Mouse (Mus musculus) forebrain, postnatal 0 days (tissue): ENCODE data around the gene Etv1. TPM values are rescaled to one million over a fixed set of nuclear protein-coding genes. Genes with fewer than 3 reads are reported as not detected.
"Not testable (repeated sequence)": the region's sequence is repeated elsewhere in the genome, so short reads cannot be mapped to it uniquely, and the experiment has no call there.

Experiments
- ATAC-seq: fragments of 200-750 bp; cut with Nextera tagmentation; 2 replicates; pipeline ENCODE4 v1.8.0; 2017; ENCODE audit warnings: mild to moderate bottlenecking, moderate library complexity
- DNase-seq: peaks from one replicate; pipeline ENCODE4 v3.0.0-alpha.2; 2015
- H3K27ac ChIP-seq: fragments of 300-500 bp; sonication (generic); 2 replicates; pipeline ENCODE4 v1.5.1; 2014; ENCODE audit warnings: low read depth, mild to moderate bottlenecking, antibody characterized with exemption, low read length, moderate library complexity, mixed read lengths
- H3K27me3 ChIP-seq: fragments of 300-500 bp; sonication (generic); 2 replicates; pipeline ENCODE4 v1.6.1; 2014; ENCODE audit warnings: mild to moderate bottlenecking, low read length, mixed read lengths; ENCODE audit not compliant: insufficient read depth
- H3K36me3 ChIP-seq: fragments of 300-500 bp; sonication (generic); 2 replicates; pipeline ENCODE4 v1.6.1; 2014; ENCODE audit warnings: mild to moderate bottlenecking, moderate library complexity; ENCODE audit not compliant: insufficient read depth
- H3K4me1 ChIP-seq: fragments of 300-500 bp; sonication (generic); 2 replicates; pipeline ENCODE4 v1.6.1; 2014; ENCODE audit warnings: antibody characterized with exemption; ENCODE audit not compliant: insufficient read depth
- H3K4me2 ChIP-seq: fragments of 300-500 bp; sonication (generic); 2 replicates; pipeline ENCODE4 v1.6.1; 2014; ENCODE audit warnings: low read depth, mild to moderate bottlenecking, moderate library complexity
- H3K4me3 ChIP-seq: fragments of 300-500 bp; sonication (generic); 2 replicates; pipeline ENCODE4 v1.5.1; 2014; ENCODE audit warnings: low read depth, low read length, mixed read lengths
- H3K9ac ChIP-seq: fragments of 300-500 bp; sonication (generic); 2 replicates; pipeline ENCODE4 v1.6.1; 2014; ENCODE audit warnings: mild to moderate bottlenecking
- H3K9me3 ChIP-seq: fragments of 300-500 bp; sonication (generic); 2 replicates; pipeline ENCODE4 v1.6.1; 2016; ENCODE audit warnings: low read length
- CTCF ChIP-seq: sonication (generic); IDR thresholded peaks from 2 replicates; pipeline ENCODE4 v1.5.1; 2016; ENCODE audit warnings: antibody characterized with exemption, control low read depth, low read depth
- WGBS: fragments of 180-500 bp; shearing (Covaris S2); extraction: QIAGEN DNeasy Blood & Tissue Kit; methylation state at CpG from one replicate; pipeline ENCODE4 v1.1.7; 2014; 5-methylcytosine and 5-hydroxymethylcytosine counted together
- polyA plus RNA-seq: library from polyadenylated mRNA; unstranded; fragments of >200 nt; fragmentation: Nextera tagmentation; extraction: Ambion mirVana; gene quantifications from 2 replicates; pipeline ENCODE4 v1.2.1, GENCODE M21; 2015
- total RNA-seq: library from RNA; depleted of rRNA; stranded (reverse); fragments of >200 nt; gene quantifications from 2 replicates; pipeline ENCODE4 v1.2.3, GENCODE M21; 2014

Gene Etv1
- total and polyA plus RNA-seq, 2 experiments from 2014 or later = 29.3 to 60.7 TPM

- Histone ChIP-seq H3K36me3 (no peaks in the 10 kb centered on the region), H3K4me3 (no peak overlapping the region), H3K27me3 (no peaks in the 10 kb centered on the region), H3K27ac (no peak overlapping the region), H3K4me2 (no peak overlapping the region), H3K9ac (no peak overlapping the region), H3K4me1 (no peaks in the 10 kb centered on the region), H3K9me3 (no peaks in the 10 kb centered on the region)
- 27% methylated on average over 3 of the region's 3 CpGs for WGBS
- ATAC-seq (no peak), DNase-seq (no peak)
- TF ChIP-seq CTCF = no peak
Observed at GRCm38 (mm10) chr12:38816235-38816634, 37.1 kb downstream of the Etv1 start.

- DNase-seq = no peak
- ATAC-seq = no peak
- Histone ChIP-seq H3K4me3 (no peak overlapping the region), H3K27me3 (no peaks in the 10 kb centered on the region), H3K36me3 (no peaks in the 10 kb centered on the region), H3K4me2 (no peak overlapping the region), H3K9me3 (no peaks in the 10 kb centered on the region), H3K4me1 (no peaks in the 10 kb centered on the region), H3K9ac (no peak overlapping the region), H3K27ac (no peak overlapping the region)
- 72% methylated on average over 2 of the region's 2 CpGs for WGBS
- TF ChIP-seq CTCF = no peak
Observed at GRCm38 (mm10) chr12:38818320-38818719, 39.1 kb downstream of the Etv1 start.

GRCm38 (mm10) chr12:38820642-38821041, 41.5 kb downstream of the Etv1 start:
- Histone ChIP-seq H3K36me3 (no peaks in the 10 kb centered on the region), H3K9ac (no peak overlapping the region), H3K27ac (no peak overlapping the region), H3K27me3 (no peaks in the 10 kb centered on the region), H3K4me3 (no peak overlapping the region), H3K9me3 (no peaks in the 10 kb centered on the region), H3K4me2 (no peak overlapping the region), H3K4me1 (no peaks in the 10 kb centered on the region)
- TF ChIP-seq CTCF = no peak
- WGBS = 92% methylated on average over 4 of the region's 4 CpGs
- ATAC-seq (no peak), DNase-seq (no peak)

GRCm38 (mm10) chr12:38824405-38824804, 45.2 kb downstream of the Etv1 start:
- TF ChIP-seq CTCF = no peak
- Histone ChIP-seq H3K9ac (no peak overlapping the region), H3K4me1 (no peaks in the 10 kb centered on the region), H3K4me3 (no peak overlapping the region), H3K4me2 (no peak overlapping the region), H3K9me3 (no peaks in the 10 kb centered on the region), H3K27me3 (no peaks in the 10 kb centered on the region), H3K27ac (no peak overlapping the region), H3K36me3 (no peaks in the 10 kb centered on the region)
- ATAC-seq (peak; percentile 16; the same call in 1 of the 2 replicates), DNase-seq (peak; percentile 7)
- WGBS = 57% methylated on average over 10 of the region's 10 CpGs

- H3K9ac ChIP-seq = no peak overlapping the region
- H3K36me3 ChIP-seq = no peaks in the 10 kb centered on the region
- no peak for TF ChIP-seq CTCF
- ATAC-seq (no peak), DNase-seq (no peak)
- H3K4me1 ChIP-seq = no peaks in the 10 kb centered on the region
- no peaks in the 10 kb centered on the region for H3K9me3 ChIP-seq
- 93% methylated on average over 10 of the region's 10 CpGs for WGBS
- no peak overlapping the region for H3K4me3 ChIP-seq
- no peak overlapping the region for H3K27ac ChIP-seq
- no peak overlapping the region for H3K4me2 ChIP-seq
- no peaks in the 10 kb centered on the region for H3K27me3 ChIP-seq
Observed at GRCm38 (mm10) chr12:38832981-38833380, 53.8 kb downstream of the Etv1 start.

- Histone ChIP-seq H3K9me3 (no peaks in the 10 kb centered on the region), H3K9ac (no peak overlapping the region), H3K4me3 (no peak overlapping the region), H3K27ac (no peak overlapping the region), H3K36me3 (no peaks in the 10 kb centered on the region), H3K4me1 (no peaks in the 10 kb centered on the region), H3K27me3 (no peaks in the 10 kb centered on the region), H3K4me2 (no peak overlapping the region)
- ATAC-seq (no peak), DNase-seq (no peak)
- TF ChIP-seq CTCF = no peak
- 34% methylated on average over 4 of the region's 4 CpGs for WGBS
Observed at GRCm38 (mm10) chr12:38834581-38834980, 55.4 kb downstream of the Etv1 start.

- not testable (repeated sequence) for H3K36me3 ChIP-seq, DNase-seq, H3K4me1 ChIP-seq, H3K4me2 ChIP-seq, H3K27me3 ChIP-seq, H3K9ac ChIP-seq, H3K9me3 ChIP-seq, H3K27ac ChIP-seq, ATAC-seq, H3K4me3 ChIP-seq
- 39% methylated on average over 6 of the region's 8 CpGs for WGBS
Observed at GRCm38 (mm10) chr12:38834986-38835385, 55.8 kb downstream of the Etv1 start.

- H3K9ac ChIP-seq = no peak overlapping the region
- no peaks in the 10 kb centered on the region for H3K36me3 ChIP-seq
- no peak overlapping the region for H3K27ac ChIP-seq
- no peak overlapping the region for H3K4me2 ChIP-seq
- no peak for DNase-seq
- no peak overlapping the region for H3K4me3 ChIP-seq
- no peaks in the 10 kb centered on the region for H3K9me3 ChIP-seq
- no peaks in the 10 kb centered on the region for H3K27me3 ChIP-seq
- H3K4me1 ChIP-seq = no peaks in the 10 kb centered on the region
- WGBS = 5% methylated on average over 1 of the region's 1 CpGs
- TF ChIP-seq CTCF = no peak
- ATAC-seq = no peak
Observed at GRCm38 (mm10) chr12:38843801-38844295, 64.7 kb downstream of the Etv1 start.
